Mouse (Mus musculus): ENCODE measurements around the gene Ccdc60. TPM values are rescaled to one million over a fixed set of nuclear protein-coding genes. Genes with fewer than 3 reads are reported as not detected.
A peak's percentile ranks its signal among the peaks of the same experiment; 100 is the strongest.

Ccdc60 gene
- polyA plus RNA-seq, 1 experiment from 2014 or later = 0.52 TPM

DNA sequence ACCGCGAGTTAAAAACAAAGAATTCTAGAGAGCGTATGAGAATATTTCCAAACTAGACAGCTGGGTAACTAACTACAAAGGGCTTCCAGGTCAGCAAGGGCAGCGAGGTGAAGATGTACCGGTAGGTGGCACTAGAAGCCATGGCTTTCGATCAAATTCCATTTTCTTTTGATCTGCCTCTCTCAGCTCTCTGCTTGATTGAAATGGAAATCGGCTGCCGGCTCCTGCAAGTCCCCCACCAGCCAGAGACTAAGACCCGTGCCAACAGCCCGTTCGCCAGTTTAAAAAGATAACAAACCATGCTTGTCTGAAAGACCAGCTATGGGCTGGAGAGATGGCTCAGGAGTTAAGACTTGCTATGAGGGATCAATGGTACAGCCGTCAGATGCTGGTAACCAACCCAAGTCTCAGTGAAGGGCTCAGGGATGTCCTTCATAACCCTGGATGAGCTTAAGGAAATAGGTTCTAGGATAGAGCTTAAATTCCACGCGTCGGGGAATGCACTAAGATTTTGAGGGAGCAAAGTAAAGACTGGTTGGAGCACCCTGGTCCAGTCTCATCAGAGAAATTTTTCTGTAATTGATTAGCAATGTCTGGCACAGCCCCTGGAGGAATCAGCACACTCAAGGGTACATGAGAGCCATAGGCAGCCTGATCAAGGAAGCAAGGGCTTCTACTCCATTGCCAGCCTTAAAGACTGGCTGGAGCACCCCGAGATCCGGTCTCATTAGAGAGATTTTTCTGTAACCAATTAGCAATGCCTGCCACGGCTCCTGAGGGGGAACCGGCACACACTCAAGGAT, 56.7 kb downstream of the Ccdc60 start:
- H3K4me2 ChIP-seq = peak overlapping the region; percentile 39; the same call in 1 of the 2 replicates
- ATAC-seq (ENCODE audit: insufficient number of reproducible peaks, low FRiP score) = no peak
- H3K4me3 ChIP-seq = no peak overlapping the region
- no peaks in the 10 kb centered on the region for H3K36me3 ChIP-seq
- H3K4me1 ChIP-seq (replicated peaks) = no peaks in the 10 kb centered on the region
- 0 out of 2 replicates have a peak, but pooled peaks cover 3% of the 10 kb centered on the region for H3K27me3 ChIP-seq (replicated peaks)
- H3K9me3 ChIP-seq (replicated peaks) = no peaks in the 10 kb centered on the region
- H3K27ac ChIP-seq (ENCODE audit: poor library complexity, severe bottlenecking) = no peak overlapping the region
- no peak overlapping the region for H3K9ac ChIP-seq
- 23% methylated on average over 19 of the region's 19 CpGs for WGBS

DNA sequence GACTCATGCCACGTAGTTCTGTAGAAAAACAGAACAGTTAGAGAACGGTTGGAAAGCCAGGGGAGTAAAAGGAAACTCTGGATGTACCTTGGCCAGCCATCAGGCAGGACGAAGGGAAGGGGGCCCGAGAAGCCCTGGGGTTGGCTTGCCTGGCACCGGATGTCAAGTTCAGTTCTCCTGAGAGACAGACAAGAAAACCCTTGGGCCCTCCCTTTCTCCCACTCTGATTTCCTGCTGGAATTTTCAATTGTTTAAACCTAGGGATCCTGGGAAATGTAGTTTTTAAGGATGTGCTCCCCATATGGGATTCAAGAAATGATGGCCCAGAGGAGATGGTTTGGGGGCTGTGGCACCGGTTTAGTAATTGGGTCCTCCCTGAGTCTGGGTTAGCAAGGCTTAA, 60.4 kb downstream of the Ccdc60 start:
- Histone ChIP-seq H3K4me3 (no peak overlapping the region), H3K4me2 (no peak overlapping the region), H3K4me1 (replicated peaks) (no peaks in the 10 kb centered on the region), H3K36me3 (no peaks in the 10 kb centered on the region), H3K27ac (ENCODE audit: poor library complexity, severe bottlenecking) (no peak overlapping the region), H3K27me3 (replicated peaks) (0 out of 2 replicates have a peak, but pooled peaks cover 3% of the 10 kb centered on the region), H3K9ac (no peak overlapping the region), H3K9me3 (replicated peaks) (no peaks in the 10 kb centered on the region)
- no peak for ATAC-seq (ENCODE audit: insufficient number of reproducible peaks, low FRiP score)
- 72% methylated on average over 6 of the region's 6 CpGs for WGBS

DNA sequence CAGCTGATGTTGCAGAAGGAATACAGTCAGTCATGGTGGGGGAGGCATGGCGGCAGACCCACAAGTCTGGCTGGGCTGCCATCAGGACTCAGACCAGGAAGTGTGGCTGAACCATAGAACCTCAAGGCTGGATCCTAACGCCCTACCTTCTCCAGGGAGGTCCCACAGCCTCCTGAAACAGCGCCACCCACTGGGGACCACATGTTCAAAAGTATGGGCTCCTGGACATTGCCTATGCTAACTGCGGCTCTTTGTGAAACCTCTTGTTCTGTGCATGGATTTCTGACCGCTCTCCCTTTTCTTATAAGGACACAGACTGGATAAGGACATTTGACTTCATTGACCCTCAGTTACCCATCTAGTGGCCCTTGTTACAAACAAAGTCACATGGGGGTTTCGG, 64.8 kb downstream of the Ccdc60 start:
- H3K4me2 ChIP-seq = no peak overlapping the region
- ATAC-seq (ENCODE audit: insufficient number of reproducible peaks, low FRiP score) = no peak
- no peak overlapping the region for H3K9ac ChIP-seq
- no peaks in the 10 kb centered on the region for H3K36me3 ChIP-seq
- H3K9me3 ChIP-seq (replicated peaks) = peaks cover 6% of the 10 kb centered on the region; the same call in 1 of the 2 replicates
- no peak overlapping the region for H3K4me3 ChIP-seq
- no peaks in the 10 kb centered on the region for H3K4me1 ChIP-seq (replicated peaks)
- 70% methylated on average over 6 of the region's 6 CpGs for WGBS
- H3K27ac ChIP-seq (ENCODE audit: poor library complexity, severe bottlenecking) = no peak overlapping the region
- no peaks in the 10 kb centered on the region for H3K27me3 ChIP-seq (replicated peaks)

DNA sequence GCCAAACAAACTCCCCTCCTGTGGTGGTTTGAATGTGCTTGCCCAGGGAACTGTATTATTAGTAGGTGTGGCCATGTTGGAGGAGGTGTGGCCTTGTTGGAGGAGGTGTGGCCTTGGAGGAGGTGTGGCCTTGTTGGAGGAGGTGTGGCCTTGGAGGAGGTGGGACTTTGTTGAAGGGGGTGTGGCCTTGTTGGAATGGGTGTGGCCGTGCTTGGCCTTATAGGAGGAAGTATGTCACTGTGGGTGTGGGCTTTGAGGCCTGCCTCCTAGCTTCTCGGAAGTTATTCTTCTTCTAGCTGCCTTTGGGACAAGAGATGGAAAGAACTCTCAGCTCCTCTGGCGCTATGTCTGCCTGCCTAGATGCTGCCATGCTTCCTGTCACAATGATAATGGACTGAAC, 66.9 kb downstream of the Ccdc60 start:
- Histone ChIP-seq H3K4me2 (no peak overlapping the region), H3K4me3 (no peak overlapping the region), H3K4me1 (replicated peaks) (no peaks in the 10 kb centered on the region), H3K9ac (no peak overlapping the region), H3K36me3 (no peaks in the 10 kb centered on the region), H3K9me3 (replicated peaks) (peaks cover 6% of the 10 kb centered on the region; the same call in 1 of the 2 replicates), H3K27ac (ENCODE audit: poor library complexity, severe bottlenecking) (no peak overlapping the region), H3K27me3 (replicated peaks) (no peaks in the 10 kb centered on the region; the same call in 1 of the 2 replicates)
- WGBS = 88% methylated on average over 3 of the region's 3 CpGs
- ATAC-seq (ENCODE audit: insufficient number of reproducible peaks, low FRiP score) = no peak

DNA sequence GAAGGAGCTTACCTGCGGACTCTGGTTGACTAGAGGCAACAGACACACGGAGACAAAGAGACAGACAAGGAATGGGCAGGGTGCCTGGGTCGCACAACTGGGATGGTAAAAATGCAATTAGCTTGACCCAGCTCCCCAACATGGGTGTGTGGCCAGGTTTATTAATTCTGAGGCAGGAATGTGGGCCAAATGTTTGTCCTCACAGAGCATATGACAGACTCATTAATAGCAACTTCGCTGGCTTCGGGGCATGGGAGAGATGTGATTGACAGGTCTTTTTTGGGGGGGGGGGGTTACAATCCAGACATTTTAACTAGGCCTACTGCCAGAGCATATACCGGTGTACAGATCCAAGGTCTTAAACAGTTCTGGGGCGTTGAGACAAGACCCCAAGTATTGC, 69.5 kb downstream of the Ccdc60 start:
- Histone ChIP-seq H3K27me3 (replicated peaks) (no peaks in the 10 kb centered on the region; the same call in 1 of the 2 replicates), H3K9me3 (replicated peaks) (peaks cover 6% of the 10 kb centered on the region; the same call in 1 of the 2 replicates), H3K36me3 (no peaks in the 10 kb centered on the region), H3K27ac (ENCODE audit: poor library complexity, severe bottlenecking) (no peak overlapping the region), H3K9ac (no peak overlapping the region), H3K4me2 (no peak overlapping the region), H3K4me3 (no peak overlapping the region), H3K4me1 (replicated peaks) (no peaks in the 10 kb centered on the region)
- no peak for ATAC-seq (ENCODE audit: insufficient number of reproducible peaks, low FRiP score)
- WGBS = 82% methylated on average over 7 of the region's 7 CpGs

DNA sequence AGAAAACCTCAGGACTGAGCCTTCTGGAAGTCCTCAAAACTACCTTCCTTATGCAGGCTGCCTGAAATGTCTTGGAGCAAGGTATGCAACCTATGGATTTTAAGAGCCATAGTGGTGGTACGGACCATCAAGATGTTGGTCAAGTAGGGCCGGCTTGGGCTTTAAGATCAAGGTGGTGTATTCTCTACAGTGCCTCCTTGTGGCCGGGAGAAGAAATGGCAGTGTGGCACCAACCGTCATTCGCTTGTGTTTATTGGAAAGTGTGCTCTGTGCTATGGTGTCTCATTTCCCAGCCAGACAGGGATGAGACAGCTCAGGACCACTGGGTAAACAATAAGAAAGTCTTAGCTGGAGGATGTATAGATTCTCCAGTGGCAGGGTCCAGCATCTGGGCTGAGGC, 76.1 kb downstream of the Ccdc60 start:
- Histone ChIP-seq H3K36me3 (no peaks in the 10 kb centered on the region), H3K27me3 (replicated peaks) (no peaks in the 10 kb centered on the region; the same call in 1 of the 2 replicates), H3K27ac (ENCODE audit: poor library complexity, severe bottlenecking) (no peak overlapping the region), H3K4me1 (replicated peaks) (0 out of 2 replicates have a peak, but pooled peaks cover 6% of the 10 kb centered on the region), H3K4me3 (no peak overlapping the region), H3K9me3 (replicated peaks) (no peaks in the 10 kb centered on the region), H3K9ac (no peak overlapping the region), H3K4me2 (no peak overlapping the region)
- no peak for ATAC-seq (ENCODE audit: insufficient number of reproducible peaks, low FRiP score)
- WGBS = 56% methylated on average over 5 of the region's 5 CpGs

DNA sequence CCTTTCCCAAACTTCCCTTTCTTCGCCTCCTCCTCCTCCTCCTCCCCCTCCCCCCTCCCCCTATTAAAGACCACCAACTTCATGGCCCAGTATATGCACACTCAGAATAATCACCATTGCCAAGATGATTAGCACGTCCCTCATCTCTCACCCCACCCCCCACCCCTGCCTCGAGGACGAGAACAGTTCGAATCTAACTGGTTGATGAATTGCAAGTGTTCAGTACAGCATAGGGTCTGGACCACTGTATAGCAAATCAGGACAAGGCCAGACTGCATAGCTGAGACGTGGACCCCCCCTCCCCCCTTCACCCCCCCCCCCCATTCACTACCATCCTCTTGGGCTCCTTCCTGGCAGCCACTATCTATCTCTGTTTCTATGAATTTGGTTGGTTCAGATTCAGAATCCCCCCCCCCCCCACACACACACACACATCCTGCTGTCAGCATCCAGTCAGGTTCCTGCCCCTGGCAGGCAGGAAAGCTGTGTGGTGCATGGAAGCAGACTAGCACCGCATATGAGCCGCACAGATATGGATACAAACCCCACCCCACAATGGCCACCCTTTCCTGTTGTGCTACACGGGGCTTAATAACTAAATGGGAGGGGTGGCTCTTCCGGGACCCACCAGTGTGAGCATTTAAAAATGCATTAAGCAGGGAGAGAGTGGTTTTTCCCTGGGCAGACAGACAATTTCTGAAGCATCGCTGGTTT, 79.2 kb downstream of the Ccdc60 start:
- H3K27me3 ChIP-seq (replicated peaks) = no peaks in the 10 kb centered on the region
- no peak for ATAC-seq (ENCODE audit: insufficient number of reproducible peaks, low FRiP score)
- H3K36me3 ChIP-seq = no peaks in the 10 kb centered on the region
- H3K27ac ChIP-seq (ENCODE audit: poor library complexity, severe bottlenecking) = no peak overlapping the region
- H3K9me3 ChIP-seq (replicated peaks) = no peaks in the 10 kb centered on the region
- WGBS = 55% methylated on average over 11 of the region's 11 CpGs
- no peak overlapping the region for H3K4me3 ChIP-seq
- H3K9ac ChIP-seq = no peak overlapping the region
- H3K4me1 ChIP-seq (replicated peaks) = 0 out of 2 replicates have a peak, but pooled peaks cover 6% of the 10 kb centered on the region
- no peak overlapping the region for H3K4me2 ChIP-seq

DNA sequence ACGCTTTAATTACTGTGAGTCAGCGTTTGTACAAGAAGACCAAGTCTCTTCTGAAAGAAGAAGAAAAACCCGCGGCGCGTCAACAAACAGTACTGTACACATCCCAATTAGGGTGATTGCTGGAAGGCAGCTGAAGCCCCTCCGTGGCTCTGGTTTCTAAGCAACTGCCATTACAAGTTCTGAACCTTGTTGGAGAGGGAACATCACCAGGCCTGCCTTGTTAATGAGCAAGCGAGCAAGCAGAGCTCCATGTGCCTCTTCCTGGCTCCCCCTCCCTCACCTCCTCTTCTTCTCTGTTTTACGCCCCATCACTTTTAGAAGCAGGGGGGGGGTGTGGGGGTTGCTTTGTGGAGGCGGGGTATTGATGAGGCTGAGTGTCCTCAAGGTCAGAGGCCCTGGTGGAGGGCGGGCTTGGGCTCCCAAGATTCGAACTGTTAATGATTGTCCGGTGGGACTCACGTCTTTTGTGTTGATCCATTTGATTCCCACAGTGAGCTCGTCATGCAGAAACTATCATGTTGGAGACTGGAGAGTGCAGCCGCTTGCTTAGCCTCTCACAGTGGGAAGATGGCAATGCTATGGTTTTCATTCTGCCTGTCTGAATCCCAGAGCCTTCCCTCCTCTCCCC, 79.9 kb downstream of the Ccdc60 start:
- H3K4me1 ChIP-seq (replicated peaks) = 0 out of 2 replicates have a peak, but pooled peaks cover 6% of the 10 kb centered on the region
- H3K9ac ChIP-seq = no peak overlapping the region
- H3K36me3 ChIP-seq = no peaks in the 10 kb centered on the region
- H3K4me2 ChIP-seq = no peak overlapping the region
- WGBS = 62% methylated on average over 16 of the region's 16 CpGs
- no peaks in the 10 kb centered on the region for H3K27me3 ChIP-seq (replicated peaks)
- no peaks in the 10 kb centered on the region for H3K9me3 ChIP-seq (replicated peaks)
- H3K27ac ChIP-seq (ENCODE audit: poor library complexity, severe bottlenecking) = no peak overlapping the region
- no peak for ATAC-seq (ENCODE audit: insufficient number of reproducible peaks, low FRiP score)
- H3K4me3 ChIP-seq = no peak overlapping the region

DNA sequence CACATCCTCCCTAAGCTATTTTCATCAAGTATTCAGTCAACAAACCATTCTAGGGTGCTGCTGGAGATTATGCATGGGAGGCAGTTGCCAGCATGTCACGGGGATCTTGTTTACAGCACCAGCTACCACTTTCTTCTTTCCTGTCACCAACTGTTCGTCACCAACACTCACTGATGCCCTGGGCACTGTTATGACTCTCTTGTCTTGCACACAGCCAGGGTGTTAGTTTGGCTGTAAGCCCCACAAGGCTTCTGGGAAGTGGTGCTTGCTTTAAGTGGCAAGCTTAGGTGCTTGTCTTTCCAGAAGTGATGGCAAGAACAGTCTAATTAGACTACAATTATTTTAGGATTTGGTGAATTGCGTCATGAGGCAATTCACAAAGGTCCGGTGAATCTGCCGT, 86.1 kb downstream of the Ccdc60 start:
- no peaks in the 10 kb centered on the region for H3K36me3 ChIP-seq
- no peaks in the 10 kb centered on the region for H3K4me1 ChIP-seq (replicated peaks)
- WGBS = 76% methylated on average over 5 of the region's 5 CpGs
- H3K9ac ChIP-seq = no peak overlapping the region
- no peaks in the 10 kb centered on the region for H3K27me3 ChIP-seq (replicated peaks)
- H3K27ac ChIP-seq (ENCODE audit: poor library complexity, severe bottlenecking) = no peak overlapping the region
- no peak for ATAC-seq (ENCODE audit: insufficient number of reproducible peaks, low FRiP score)
- no peaks in the 10 kb centered on the region for H3K9me3 ChIP-seq (replicated peaks)
- no peak overlapping the region for H3K4me3 ChIP-seq
- no peak overlapping the region for H3K4me2 ChIP-seq

DNA sequence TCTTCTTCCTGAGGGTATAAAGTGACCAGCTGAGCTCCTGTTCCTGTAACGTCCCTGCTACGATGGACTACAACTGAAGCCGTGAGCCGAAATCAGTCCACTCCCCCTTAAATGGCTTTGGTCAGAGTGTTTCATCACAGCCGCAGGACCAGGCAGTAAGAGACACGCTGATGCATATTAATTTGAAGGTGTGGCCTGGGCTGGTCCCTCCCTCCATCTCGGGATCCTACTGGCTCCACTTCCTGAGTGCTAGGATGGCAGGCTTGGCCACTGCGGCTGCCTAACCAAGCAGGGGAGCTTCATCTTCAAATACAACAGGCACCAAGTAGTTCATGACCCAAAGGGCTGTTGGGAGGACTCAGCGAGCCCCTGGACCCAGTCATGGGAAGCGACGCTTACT, 94.3 kb downstream of the Ccdc60 start:
- no peak for ATAC-seq (ENCODE audit: insufficient number of reproducible peaks, low FRiP score)
- Histone ChIP-seq H3K36me3 (no peaks in the 10 kb centered on the region), H3K9me3 (replicated peaks) (no peaks in the 10 kb centered on the region), H3K4me2 (peak overlapping the region; percentile 16; the same call in 1 of the 2 replicates), H3K4me3 (no peak overlapping the region), H3K27me3 (replicated peaks) (peaks cover 17% of the 10 kb centered on the region), H3K9ac (no peak overlapping the region), H3K4me1 (replicated peaks) (no peaks in the 10 kb centered on the region; the same call in 1 of the 2 replicates), H3K27ac (ENCODE audit: poor library complexity, severe bottlenecking) (no peak overlapping the region)
- WGBS = 35% methylated on average over 11 of the region's 11 CpGs

DNA sequence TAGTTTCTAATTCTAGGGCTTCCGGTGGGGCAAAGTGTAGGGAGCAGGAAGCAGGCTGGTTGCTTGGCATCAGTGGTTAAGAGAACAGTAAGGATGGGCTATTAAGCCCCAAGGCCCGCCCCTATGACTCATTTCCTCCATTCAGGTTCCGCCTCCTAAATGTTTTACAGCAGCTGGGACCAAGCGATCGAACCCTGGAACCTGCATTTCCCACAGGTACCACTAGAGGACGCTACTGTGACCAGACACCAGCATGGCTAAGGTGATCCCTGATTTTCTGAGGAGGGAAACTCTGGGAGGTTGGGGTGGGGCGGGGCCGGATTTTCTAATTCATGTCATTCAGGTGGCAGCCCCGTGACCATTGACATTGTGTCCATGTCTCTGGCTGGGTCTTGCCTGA, 96.1 kb downstream of the Ccdc60 start:
- ATAC-seq (ENCODE audit: insufficient number of reproducible peaks, low FRiP score) = no peak
- Histone ChIP-seq H3K4me1 (replicated peaks) (no peaks in the 10 kb centered on the region; the same call in 1 of the 2 replicates), H3K9ac (no peak overlapping the region), H3K27me3 (replicated peaks) (peaks cover 17% of the 10 kb centered on the region), H3K27ac (ENCODE audit: poor library complexity, severe bottlenecking) (no peak overlapping the region), H3K4me2 (no peak overlapping the region), H3K36me3 (no peaks in the 10 kb centered on the region), H3K4me3 (no peak overlapping the region), H3K9me3 (replicated peaks) (no peaks in the 10 kb centered on the region)
- 55% methylated on average over 9 of the region's 9 CpGs for WGBS
